Mouse (Mus musculus) layer of hippocampus, postnatal 25 days (tissue): ENCODE results near the gene Osbpl7. TPM values are rescaled to one million over a fixed set of nuclear protein-coding genes. Genes with fewer than 3 reads are reported as not detected.

ENCODE experiments used
- DNase-seq, 2 experiments: peaks; one replicate each; pipeline ENCODE4 v3.0.0; 2022; ENCODE audit warnings: mixed read lengths in 2 of 2, low spot score in 1 of 2; ENCODE audit errors: extremely low spot score in 1 of 2
- total RNA-seq, 2 experiments: library from RNA; stranded (reverse); gene quantifications; 2 replicates each; pipeline ENCODE4 v1.2.3; 2021

Gene Osbpl7
- total RNA-seq, 2 experiments from 2014 or later: 15.8 to 16.5 TPM

GRCm38 (mm10) chr11:97036141-97036540, 14.3 kb upstream of the Osbpl7 start:
- no peak for DNase-seq

- no peak for DNase-seq
These were observed 11.5 kb upstream of the Osbpl7 start for GRCm38 (mm10) chr11:97038881-97039280.

- no peak for DNase-seq
These were observed 10.0 kb upstream of the Osbpl7 start for GRCm38 (mm10) chr11:97040301-97041021.

- DNase-seq: peak; percentile 72 to 83
These were observed 9.2 kb upstream of the Osbpl7 start, which contains the start of the genes Lrrc46 and Mrpl10 for GRCm38 (mm10) chr11:97041022-97041899. Gene Lrrc46, minus strand, starts transcription at chr11:97041407. Gene Mrpl10, plus strand, starts transcription at chr11:97041560.

- DNase-seq: no peak
These were observed 5.5 kb upstream of the Osbpl7 start for GRCm38 (mm10) chr11:97044902-97045301.

- DNase-seq: no peak
These were observed 4.6 kb upstream of the Osbpl7 start for GRCm38 (mm10) chr11:97045861-97046260.

GRCm38 (mm10) chr11:97048090-97048650, 2.3 kb upstream of the Osbpl7 start:
- DNase-seq: no peak

GRCm38 (mm10) chr11:97049492-97050085, 839 bp upstream of the Osbpl7 start:
- DNase-seq: no peak

- no peak for DNase-seq
These were observed 637 bp downstream of the Osbpl7 start for GRCm38 (mm10) chr11:97050944-97051586.

GRCm38 (mm10) chr11:97052219-97052646, 1.8 kb downstream of the Osbpl7 start:
- DNase-seq: no peak

- DNase-seq: no peak
These were observed 13.0 kb downstream of the Osbpl7 start for GRCm38 (mm10) chr11:97063274-97063920.

GRCm38 (mm10) chr11:97063921-97064295, 13.5 kb downstream of the Osbpl7 start:
- no peak for DNase-seq

- DNase-seq: no peak
These were observed 15.3 kb downstream of the Osbpl7 start for GRCm38 (mm10) chr11:97065538-97066295.

GRCm38 (mm10) chr11:97066656-97067360, 16.4 kb downstream of the Osbpl7 start:
- DNase-seq: no peak

GRCm38 (mm10) chr11:97069333-97069732, 18.9 kb downstream of the Osbpl7 start:
- no peak for DNase-seq

- DNase-seq: no peak
These were observed 19.3 kb downstream of the Osbpl7 start for GRCm38 (mm10) chr11:97069770-97070169.

GRCm38 (mm10) chr11:97071129-97071528, 20.7 kb downstream of the Osbpl7 start:
- DNase-seq: no peak

- peak in 1 of 2 experiments; percentile 57 for DNase-seq
These were observed 22.1 kb downstream of the Osbpl7 start for GRCm38 (mm10) chr11:97072533-97072932.
